ENCODE assay signal across 8 mouse cellular contexts in the genomic region with DNA sequence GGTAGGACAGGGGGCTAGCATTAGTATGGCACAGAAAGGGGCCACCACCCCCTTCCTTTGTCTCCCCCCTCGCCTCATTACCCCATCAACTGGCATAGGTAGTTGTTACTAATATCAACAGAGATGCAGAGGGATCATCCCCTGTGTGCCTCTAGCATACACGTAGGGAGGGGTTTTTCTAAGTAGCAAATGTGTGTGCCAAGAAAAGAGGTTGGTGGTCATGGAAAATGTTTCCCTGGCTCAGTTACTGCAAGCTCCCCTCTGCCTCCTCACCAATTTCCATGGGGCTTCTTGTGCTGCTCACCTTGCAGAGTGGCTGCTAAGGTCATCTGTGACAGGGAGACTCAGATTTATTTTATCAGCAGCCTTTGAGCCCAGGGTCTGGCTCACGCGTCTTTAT. TPM values are rescaled to one million over a fixed set of nuclear protein-coding genes. Genes with fewer than 3 reads are reported as not detected.
DNase-seq lines count a peak whose midpoint lies in the region; ATAC-seq and TF ChIP-seq lines count a peak whose summit lies in the region.

No protein-coding gene starts in this region.

- no peak for DNase-seq in heart, adult 8-10 months (ENCODE audit: low spot score)
- DNase-seq in midbrain, embryonic 14.5 days: no peak
- no peak for DNase-seq in urinary bladder, postnatal 14 days (ENCODE audit: low spot score)
- no peak for DNase-seq in cerebellum, adult 11-12 months

- H3K27ac ChIP-seq in heart, embryonic 11.5 days (ENCODE audit: low read depth, low read length): peak overlapping the region; percentile 99
- H3K27ac ChIP-seq in cortical plate, adult 2 months (ENCODE audit: insufficient read depth, low read length): peak overlapping the region; percentile 35; the same call in 1 of the 2 replicates
- peak overlapping the region; percentile 98 for H3K27ac ChIP-seq in hindbrain, embryonic 16.5 days (ENCODE audit: low read depth, low read length)
- peak overlapping the region; percentile 98 for H3K27ac ChIP-seq in midbrain, embryonic 14.5 days (replicated peaks; ENCODE audit: low read depth, low read length)

- peak overlapping the region; percentile 69 for H3K4me2 ChIP-seq in heart, embryonic 11.5 days
- peak overlapping the region; percentile 93 for H3K4me2 ChIP-seq in hindbrain, embryonic 16.5 days (ENCODE audit: low read length)
- H3K4me2 ChIP-seq in midbrain, embryonic 14.5 days (ENCODE audit: low read length): peak overlapping the region; percentile 70

- no peaks in the 10 kb centered on the region for H3K27me3 ChIP-seq in heart, embryonic 11.5 days (ENCODE audit: control insufficient read depth, insufficient read depth, low read length)
- no peaks in the 10 kb centered on the region for H3K27me3 ChIP-seq in hindbrain, embryonic 16.5 days (replicated peaks; ENCODE audit: control insufficient read depth, insufficient read depth, low read length)
- H3K27me3 ChIP-seq in midbrain, embryonic 14.5 days (ENCODE audit: control insufficient read depth, insufficient read depth, low read length): no peaks in the 10 kb centered on the region

- no peak for TF ChIP-seq CTCF in cortical plate, adult 2 months (IDR thresholded peaks at IDR 0.05; ENCODE audit: extremely low read depth, insufficient read depth, low read length)

- no peaks in the 10 kb centered on the region for H3K9me3 ChIP-seq in heart, embryonic 11.5 days (replicated peaks; ENCODE audit: control insufficient read depth, low read length)
- H3K9me3 ChIP-seq in hindbrain, embryonic 16.5 days (ENCODE audit: control insufficient read depth, low read length): no peaks in the 10 kb centered on the region
- no peaks in the 10 kb centered on the region for H3K9me3 ChIP-seq in midbrain, embryonic 14.5 days (ENCODE audit: control insufficient read depth, low read length)

- WGBS in heart, embryonic 11.5 days (ENCODE audit: insufficient replicate concordance): 5% methylated on average over 4 of the region's 4 CpGs
- 2% methylated on average over 4 of the region's 4 CpGs for WGBS in hindbrain, embryonic 16.5 days
- WGBS in midbrain, embryonic 14.5 days: 0% methylated on average over 4 of the region's 4 CpGs

- peak overlapping the region; percentile 100 for H3K9ac ChIP-seq in heart, embryonic 11.5 days (ENCODE audit: low read depth, low read length)
- peak overlapping the region; percentile 98 for H3K9ac ChIP-seq in hindbrain, embryonic 16.5 days (ENCODE audit: low read depth, low read length)
- H3K9ac ChIP-seq in midbrain, embryonic 14.5 days (replicated peaks; ENCODE audit: low read length): peak overlapping the region; percentile 99

- no peak for ATAC-seq in heart, embryonic 11.5 days (replicated peaks; ENCODE audit: insufficient number of reproducible peaks, low FRiP score, low TSS enrichment)
- no peak for ATAC-seq in hindbrain, embryonic 16.5 days
- ATAC-seq in midbrain, embryonic 14.5 days (ENCODE audit: low FRiP score, low TSS enrichment): no peak
- ATAC-seq in activated CD4-positive, CD25-positive, alpha-beta regulatory T cell, adult 4 months: no peak

- H3K4me1 ChIP-seq in heart, embryonic 11.5 days (ENCODE audit: control insufficient read depth, insufficient read depth, low read length): peaks cover 69% of the 10 kb centered on the region
- H3K4me1 ChIP-seq in cortical plate, adult 2 months (ENCODE audit: control insufficient read depth, insufficient read depth, low read length): no peaks in the 10 kb centered on the region
- peaks cover 62% of the 10 kb centered on the region for H3K4me1 ChIP-seq in hindbrain, embryonic 16.5 days (ENCODE audit: control insufficient read depth, insufficient read depth, low read depth, low read length)
- peaks cover 56% of the 10 kb centered on the region for H3K4me1 ChIP-seq in midbrain, embryonic 14.5 days (ENCODE audit: control insufficient read depth, insufficient read depth, low read length)

- H3K4me3 ChIP-seq in heart, embryonic 11.5 days (ENCODE audit: low read depth, low read length): peak overlapping the region; percentile 90
- H3K4me3 ChIP-seq in cortical plate, adult 2 months (ENCODE audit: insufficient read depth, low read length): peak overlapping the region; percentile 92
- peak overlapping the region; percentile 89 for H3K4me3 ChIP-seq in hindbrain, embryonic 16.5 days (ENCODE audit: low read length)
- H3K4me3 ChIP-seq in midbrain, embryonic 14.5 days (replicated peaks; ENCODE audit: low read depth, low read length): peak overlapping the region; percentile 90

- peaks cover 28% of the 10 kb centered on the region for H3K36me3 ChIP-seq in heart, embryonic 11.5 days (ENCODE audit: control insufficient read depth, insufficient read depth, low read length)
- peaks cover 23% of the 10 kb centered on the region for H3K36me3 ChIP-seq in hindbrain, embryonic 16.5 days (ENCODE audit: control insufficient read depth, insufficient read depth, low read length)
- H3K36me3 ChIP-seq in midbrain, embryonic 14.5 days (ENCODE audit: control insufficient read depth, insufficient read depth, low read length): peaks cover 44% of the 10 kb centered on the region

- no peak for TF ChIP-seq POLR2A in cortical plate, adult 2 months (IDR thresholded peaks at IDR 0.05; ENCODE audit: extremely low read depth, insufficient read depth, low read length)

RNA-seq across cellular contexts. Expression of a gene that starts 2.6 kb away (rescaled TPM):
- 28.7 and 33.7 TPM in 2 replicates for polyA plus RNA-seq in heart, embryonic 11.5 days (2014; fragmentation: Nextera tagmentation; extraction: Ambion mirVana)
- 10 to 100 TPM; 56.7 to 80.1 (median 58.6) TPM for total RNA-seq in heart, adult 8-10 months (2022)
- 13.3 and 16.1 TPM in 2 replicates for polyA plus RNA-seq in cortical plate, adult 2 months (2012; rRNA removed)
- 40.7 and 47.5 TPM in 2 replicates for polyA plus RNA-seq in hindbrain, embryonic 16.5 days (2015; fragmentation: Nextera tagmentation; extraction: Ambion mirVana)
- 61.0 and 77.7 TPM in 2 replicates for polyA plus RNA-seq in midbrain, embryonic 14.5 days (2014; fragmentation: Nextera tagmentation; extraction: Ambion mirVana)
- polyA plus RNA-seq in activated CD4-positive, CD25-positive, alpha-beta regulatory T cell, adult 4 months (2017; shearing (Covaris generic)): not detected

Comparison
In these comparisons a context has a peak if more than half of its experiments do, and no peak if none do; other contexts are left out.
1. H3K27ac ChIP-seq: peak in every context shown above with its lines; median percentile 99 in heart, embryonic 11.5 days; 98 in hindbrain, embryonic 16.5 days; 98 in midbrain, embryonic 14.5 days; 35 in cortical plate, adult 2 months.
2. RNA of a gene that starts 2.6 kb away (polyA plus RNA-seq): 61.0 to 77.7 TPM in midbrain, embryonic 14.5 days, 40.7 to 47.5 TPM in hindbrain, embryonic 16.5 days, 28.7 to 33.7 TPM in heart, embryonic 11.5 days and 13.3 to 16.1 TPM in cortical plate, adult 2 months; not detected in activated CD4-positive, CD25-positive, alpha-beta regulatory T cell, adult 4 months; every median in the first group is over 10 times any median in the second.
3. Peak in every context shown above with its lines, with median percentiles within 50 percentile points of each other: H3K4me2 ChIP-seq, H3K4me3 ChIP-seq and H3K9ac ChIP-seq.